Mouse (Mus musculus): ENCODE measurements around the gene Fam222b. TPM values are rescaled to one million over a fixed set of nuclear protein-coding genes. Genes with fewer than 3 reads are reported as not detected.

The Fam222b gene
- polyA plus RNA-seq, 1 experiment from 2014 or later, result 22.3 TPM

DNA sequence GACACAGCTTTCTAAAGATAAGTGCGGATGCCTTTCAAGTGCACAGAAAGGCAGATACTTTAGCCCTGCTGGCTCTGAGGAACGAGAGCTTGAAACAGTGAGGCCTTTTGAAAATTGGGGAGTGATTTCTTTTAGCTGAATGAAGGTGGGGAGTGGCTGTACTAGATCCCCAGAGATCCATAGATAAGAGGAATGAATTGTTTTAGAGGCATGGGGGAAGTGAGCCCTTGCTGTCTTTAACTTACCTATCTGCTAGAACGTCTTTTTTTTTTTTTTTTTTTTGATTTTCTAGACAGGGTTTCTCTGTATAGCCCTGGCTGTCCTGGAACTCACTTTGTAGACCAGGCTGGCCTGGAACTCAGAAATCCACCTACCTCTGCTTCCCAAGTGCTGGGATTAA lies 2.6 kb downstream of the Fam222b start:
- ATAC-seq (ENCODE audit: low FRiP score), result no peak
- H3K4me1 ChIP-seq, result peaks cover 30% of the 10 kb centered on the region
- H3K9me3 ChIP-seq, result no peaks in the 10 kb centered on the region
- peak overlapping the region; percentile 30; the same call in 1 of the 2 replicates for H3K9ac ChIP-seq
- WGBS, result 45% methylated on average over 3 of the region's 3 CpGs
- H3K4me3 ChIP-seq (replicated peaks), result 0 out of 2 replicates have a peak overlapping the region, but pooled peaks have one; percentile 13
- H3K27ac ChIP-seq, result peak overlapping the region; percentile 33; the same call in 1 of the 2 replicates
- peak overlapping the region; percentile 79 for H3K4me2 ChIP-seq
- H3K27me3 ChIP-seq, result no peaks in the 10 kb centered on the region
- H3K36me3 ChIP-seq (replicated peaks), result no peaks in the 10 kb centered on the region

DNA sequence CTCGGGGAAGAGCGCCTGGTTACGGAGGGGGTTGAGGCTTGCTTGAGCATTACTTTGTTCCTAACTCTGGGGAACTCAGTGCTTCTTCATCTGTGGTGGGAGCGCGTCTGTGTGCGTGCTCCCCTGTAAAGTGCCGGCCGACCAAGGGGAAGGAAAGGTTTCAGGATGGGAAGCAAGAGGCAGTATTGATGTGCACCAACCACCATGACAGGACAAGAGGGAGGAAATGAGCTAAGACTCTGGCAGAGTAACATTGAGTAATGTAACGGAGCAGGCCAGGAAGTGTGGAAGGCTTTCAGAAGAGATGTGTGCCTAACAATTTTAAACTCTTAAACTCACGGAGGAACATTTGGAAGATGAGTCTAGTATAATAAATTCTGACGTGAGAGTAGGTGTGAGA lies 6.3 kb downstream of the Fam222b start:
- Histone ChIP-seq H3K4me3 (replicated peaks) (no peak overlapping the region), H3K27me3 (no peaks in the 10 kb centered on the region), H3K36me3 (replicated peaks) (no peaks in the 10 kb centered on the region; the same call in 1 of the 2 replicates), H3K9me3 (no peaks in the 10 kb centered on the region), H3K27ac (no peak overlapping the region), H3K4me2 (no peak overlapping the region), H3K9ac (peak overlapping the region; percentile 4; the same call in 1 of the 2 replicates), H3K4me1 (peaks cover 22% of the 10 kb centered on the region)
- ATAC-seq (ENCODE audit: low FRiP score), result no peak
- WGBS, result 92% methylated on average over 11 of the region's 11 CpGs

DNA sequence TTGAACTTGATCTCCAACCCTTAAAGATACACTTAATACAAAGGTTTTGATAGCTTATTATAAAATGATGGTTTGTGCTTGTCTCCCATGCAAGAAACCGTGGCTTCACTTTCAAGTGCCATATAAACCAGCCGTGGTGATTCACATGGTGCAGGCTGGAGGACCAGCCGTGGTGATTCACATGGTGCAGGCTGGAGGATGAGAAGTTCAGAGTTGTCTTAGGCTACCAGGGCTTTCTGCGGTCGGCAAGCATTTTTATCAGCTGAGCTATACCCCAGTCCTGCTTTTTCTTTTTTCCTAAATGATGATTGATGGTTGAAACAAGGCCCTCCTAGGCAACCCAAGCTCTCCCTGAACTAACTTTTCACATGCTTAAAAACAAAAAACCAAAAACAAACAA lies 7.7 kb downstream of the Fam222b start:
- Histone ChIP-seq H3K9me3 (no peaks in the 10 kb centered on the region), H3K27me3 (no peaks in the 10 kb centered on the region), H3K4me2 (no peak overlapping the region), H3K4me3 (replicated peaks) (no peak overlapping the region), H3K9ac (no peak overlapping the region), H3K36me3 (replicated peaks) (peaks cover 2% of the 10 kb centered on the region; the same call in 1 of the 2 replicates), H3K4me1 (peaks cover 9% of the 10 kb centered on the region; the same call in 1 of the 2 replicates), H3K27ac (no peak overlapping the region)
- no peak for ATAC-seq (ENCODE audit: low FRiP score)
- 93% methylated on average over 5 of the region's 5 CpGs for WGBS

- 69% methylated on average over 5 of the region's 5 CpGs for WGBS
- no peak for ATAC-seq (ENCODE audit: low FRiP score)
- peaks cover 10% of the 10 kb centered on the region for H3K36me3 ChIP-seq (replicated peaks)
- H3K27ac ChIP-seq, result no peak overlapping the region
- no peak overlapping the region for H3K4me2 ChIP-seq
- H3K9ac ChIP-seq, result no peak overlapping the region
- H3K27me3 ChIP-seq, result no peaks in the 10 kb centered on the region
- H3K4me1 ChIP-seq, result 0 out of 2 replicates have a peak, but pooled peaks cover 2% of the 10 kb centered on the region
- H3K9me3 ChIP-seq, result no peaks in the 10 kb centered on the region
- no peak overlapping the region for H3K4me3 ChIP-seq (replicated peaks)
These were observed 8.7 kb downstream of the Fam222b start for GRCm38 (mm10) chr11:78102958-78103747.

DNA sequence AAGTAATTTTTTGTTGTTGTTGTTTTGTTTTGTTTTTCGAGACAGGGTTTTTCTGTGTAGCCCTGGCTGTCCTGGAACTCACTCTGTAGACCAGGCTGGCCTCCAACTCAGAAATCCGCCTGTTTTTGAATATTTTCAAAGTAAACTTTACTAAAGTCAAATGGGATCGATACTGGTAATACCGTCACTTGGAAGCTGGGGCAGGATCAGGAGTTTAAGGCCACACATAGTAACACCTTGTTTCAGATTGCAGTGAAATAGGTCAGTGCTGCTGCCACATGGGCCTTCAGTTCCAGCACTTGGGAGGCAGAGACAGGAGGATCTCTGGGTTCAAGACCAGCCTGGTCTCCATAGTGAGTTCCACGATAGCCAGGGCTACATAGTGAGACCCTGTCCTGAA lies 10.0 kb downstream of the Fam222b start:
- Histone ChIP-seq H3K27me3 (no peaks in the 10 kb centered on the region), H3K4me2 (no peak overlapping the region), H3K27ac (no peak overlapping the region), H3K9ac (no peak overlapping the region), H3K9me3 (no peaks in the 10 kb centered on the region), H3K4me1 (no peaks in the 10 kb centered on the region), H3K36me3 (replicated peaks) (peaks cover 10% of the 10 kb centered on the region), H3K4me3 (replicated peaks) (no peak overlapping the region)
- WGBS, result 93% methylated on average over 5 of the region's 5 CpGs
- no peak for ATAC-seq (ENCODE audit: low FRiP score)

DNA sequence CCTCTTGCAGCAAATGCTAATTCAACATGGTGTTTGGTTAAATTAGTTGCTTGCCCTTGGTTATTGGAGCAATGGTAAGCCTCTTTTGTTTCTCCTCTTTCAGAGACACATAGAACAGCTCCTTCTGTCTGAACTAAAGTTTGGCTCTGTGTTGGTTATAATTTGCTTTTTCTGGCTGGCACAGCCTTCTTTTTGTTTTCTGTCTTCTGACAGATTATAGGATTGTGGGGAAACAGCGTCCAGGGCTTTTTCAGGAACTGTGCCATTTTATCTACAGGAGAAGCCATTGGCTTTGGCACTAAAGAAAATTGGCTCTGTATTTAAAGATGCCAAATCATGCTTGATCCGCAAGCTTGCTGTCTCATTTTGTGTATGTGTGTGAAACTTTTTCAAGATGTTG lies 19.2 kb downstream of the Fam222b start:
- H3K27ac ChIP-seq, result peak overlapping the region; percentile 94; the same call in 1 of the 2 replicates
- no peak overlapping the region for H3K9ac ChIP-seq
- H3K4me1 ChIP-seq, result peaks cover 35% of the 10 kb centered on the region
- no peaks in the 10 kb centered on the region for H3K9me3 ChIP-seq
- no peaks in the 10 kb centered on the region for H3K27me3 ChIP-seq
- peak overlapping the region; percentile 69; the same call in 1 of the 2 replicates for H3K4me2 ChIP-seq
- no peaks in the 10 kb centered on the region for H3K36me3 ChIP-seq (replicated peaks)
- no peak overlapping the region for H3K4me3 ChIP-seq (replicated peaks)
- no peak for ATAC-seq (ENCODE audit: low FRiP score)
- 65% methylated on average over 2 of the region's 2 CpGs for WGBS

- H3K4me2 ChIP-seq, result peak overlapping the region; percentile 69
- H3K27me3 ChIP-seq, result no peaks in the 10 kb centered on the region
- H3K4me3 ChIP-seq (replicated peaks), result peak overlapping the region; percentile 67
- peaks cover 41% of the 10 kb centered on the region for H3K4me1 ChIP-seq
- H3K9me3 ChIP-seq, result no peaks in the 10 kb centered on the region
- peak overlapping the region; percentile 77 for H3K9ac ChIP-seq
- no peaks in the 10 kb centered on the region for H3K36me3 ChIP-seq (replicated peaks)
- ATAC-seq (ENCODE audit: low FRiP score), result no peak
- 12% methylated on average over 19 of the region's 19 CpGs for WGBS
- H3K27ac ChIP-seq, result peak overlapping the region; percentile 94
These were observed 20.4 kb downstream of the Fam222b start for GRCm38 (mm10) chr11:78114676-78115366.

DNA sequence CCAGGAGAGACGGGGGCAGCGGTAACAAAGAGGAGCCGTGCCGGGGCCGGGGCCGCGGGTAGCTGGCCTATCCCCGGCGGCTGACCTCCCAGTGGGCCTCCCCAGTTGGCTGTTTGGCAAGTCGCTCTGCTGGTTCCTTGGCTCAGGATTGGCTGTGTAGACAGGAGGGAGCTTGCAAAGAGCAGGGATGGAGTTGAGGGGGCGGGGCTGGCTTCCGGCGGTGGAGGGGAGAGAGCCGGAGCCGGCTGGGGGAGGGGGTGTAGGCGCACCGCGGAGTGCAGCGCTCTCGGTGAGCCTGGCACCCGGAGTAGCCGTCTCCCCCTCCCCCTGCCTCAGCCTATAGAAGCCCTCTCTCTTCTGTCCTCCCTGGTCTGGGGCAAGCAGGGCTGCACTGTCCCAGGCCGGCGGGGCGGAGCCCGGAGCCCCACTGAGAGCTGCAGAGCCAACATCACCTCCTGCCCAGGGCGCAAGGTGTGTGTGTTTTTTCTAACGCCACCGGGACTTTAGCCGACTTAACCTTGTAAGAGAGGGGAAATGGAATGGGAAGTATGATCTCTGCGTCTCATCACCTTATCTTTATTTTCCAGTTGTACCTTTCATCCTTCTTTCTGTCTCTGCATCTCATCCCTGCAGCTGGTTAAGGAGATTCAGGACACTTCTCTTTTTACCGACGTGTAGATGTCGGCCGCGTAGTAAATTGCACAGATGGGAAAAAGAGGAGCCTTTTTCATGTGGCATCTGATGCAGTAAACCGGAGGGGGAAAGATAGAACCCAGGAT lies 21.1 kb downstream of the Fam222b start:
- Histone ChIP-seq H3K9ac (peak overlapping the region; percentile 80), H3K27ac (peak overlapping the region; percentile 94), H3K9me3 (no peaks in the 10 kb centered on the region), H3K4me3 (replicated peaks) (peak overlapping the region; percentile 67), H3K4me2 (peak overlapping the region; percentile 69), H3K4me1 (peaks cover 44% of the 10 kb centered on the region), H3K27me3 (no peaks in the 10 kb centered on the region), H3K36me3 (replicated peaks) (no peaks in the 10 kb centered on the region)
- WGBS, result under 1% methylated on average over 37 of the region's 37 CpGs
- peak; percentile 100 for ATAC-seq (ENCODE audit: low FRiP score)

DNA sequence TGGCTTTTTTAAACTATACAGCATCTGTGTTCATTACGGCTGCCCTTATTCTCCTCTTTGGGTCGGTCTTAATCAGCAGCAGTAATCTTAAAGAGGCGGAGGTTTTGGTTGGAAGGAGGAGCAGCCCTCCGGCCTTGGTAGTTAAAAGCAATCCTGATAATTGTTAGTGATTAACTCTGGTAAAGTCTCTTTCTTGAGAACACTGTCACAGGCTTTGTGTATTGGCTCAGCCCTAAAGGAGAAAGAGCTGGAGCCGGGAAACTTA lies 21.6 kb downstream of the Fam222b start:
- Histone ChIP-seq H3K27me3 (no peaks in the 10 kb centered on the region), H3K4me2 (peak overlapping the region; percentile 69), H3K36me3 (replicated peaks) (no peaks in the 10 kb centered on the region), H3K9me3 (no peaks in the 10 kb centered on the region), H3K4me3 (replicated peaks) (peak overlapping the region; percentile 67), H3K9ac (peak overlapping the region; percentile 80), H3K27ac (peak overlapping the region; percentile 94), H3K4me1 (peaks cover 48% of the 10 kb centered on the region)
- no peak for ATAC-seq (ENCODE audit: low FRiP score)
- 3% methylated on average over 5 of the region's 5 CpGs for WGBS

- Histone ChIP-seq H3K4me2 (no peak overlapping the region), H3K36me3 (replicated peaks) (no peaks in the 10 kb centered on the region), H3K27ac (no peak overlapping the region), H3K9ac (no peak overlapping the region), H3K27me3 (no peaks in the 10 kb centered on the region), H3K9me3 (no peaks in the 10 kb centered on the region), H3K4me1 (peaks cover 49% of the 10 kb centered on the region), H3K4me3 (replicated peaks) (no peak overlapping the region)
- ATAC-seq (ENCODE audit: low FRiP score), result no peak
These were observed 24.0 kb downstream of the Fam222b start for GRCm38 (mm10) chr11:78118467-78118866.

DNA sequence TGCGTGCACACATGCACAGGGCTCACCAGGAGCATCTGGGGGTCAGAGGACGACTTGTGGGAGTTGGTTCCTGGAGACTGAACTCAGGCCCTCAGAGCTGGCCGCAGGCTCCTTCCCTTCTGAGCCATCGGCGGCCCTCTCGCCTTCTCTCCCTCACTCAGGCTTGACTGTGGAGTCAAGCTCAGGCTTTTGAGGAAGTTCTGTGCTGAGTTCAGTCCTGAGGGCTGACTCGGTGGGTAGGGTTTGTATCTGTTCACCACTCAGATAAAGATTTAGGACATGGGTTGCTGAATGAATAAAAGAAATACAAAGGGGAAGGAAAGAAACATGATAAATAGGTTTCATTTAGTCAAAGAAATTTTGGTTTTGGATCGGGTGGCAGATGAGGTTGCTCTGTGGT lies 25.4 kb downstream of the Fam222b start:
- Histone ChIP-seq H3K4me1 (peaks cover 35% of the 10 kb centered on the region), H3K4me2 (no peak overlapping the region), H3K36me3 (replicated peaks) (no peaks in the 10 kb centered on the region), H3K9ac (no peak overlapping the region), H3K9me3 (no peaks in the 10 kb centered on the region), H3K4me3 (replicated peaks) (no peak overlapping the region), H3K27me3 (no peaks in the 10 kb centered on the region), H3K27ac (no peak overlapping the region)
- WGBS, result 82% methylated on average over 8 of the region's 8 CpGs
- ATAC-seq (ENCODE audit: low FRiP score), result no peak

- no peaks in the 10 kb centered on the region for H3K27me3 ChIP-seq
- no peak overlapping the region for H3K4me2 ChIP-seq
- H3K9ac ChIP-seq, result no peak overlapping the region
- H3K4me3 ChIP-seq (replicated peaks), result no peak overlapping the region
- WGBS, result 59% methylated on average over 5 of the region's 5 CpGs
- peaks cover 36% of the 10 kb centered on the region for H3K4me1 ChIP-seq
- no peak for ATAC-seq (ENCODE audit: low FRiP score)
- no peaks in the 10 kb centered on the region for H3K36me3 ChIP-seq (replicated peaks)
- no peaks in the 10 kb centered on the region for H3K9me3 ChIP-seq
- no peak overlapping the region for H3K27ac ChIP-seq
These were observed 26.7 kb downstream of the Fam222b start for GRCm38 (mm10) chr11:78121176-78121575.
